Mouse (Mus musculus): ENCODE results near the gene Folr1.

Folr1 gene

GRCm38 (mm10) chr7:101833352-101833751 is 37.2 kb downstream of the Folr1 start:
- CTCF ChIA-PET = no interaction called here

DNA sequence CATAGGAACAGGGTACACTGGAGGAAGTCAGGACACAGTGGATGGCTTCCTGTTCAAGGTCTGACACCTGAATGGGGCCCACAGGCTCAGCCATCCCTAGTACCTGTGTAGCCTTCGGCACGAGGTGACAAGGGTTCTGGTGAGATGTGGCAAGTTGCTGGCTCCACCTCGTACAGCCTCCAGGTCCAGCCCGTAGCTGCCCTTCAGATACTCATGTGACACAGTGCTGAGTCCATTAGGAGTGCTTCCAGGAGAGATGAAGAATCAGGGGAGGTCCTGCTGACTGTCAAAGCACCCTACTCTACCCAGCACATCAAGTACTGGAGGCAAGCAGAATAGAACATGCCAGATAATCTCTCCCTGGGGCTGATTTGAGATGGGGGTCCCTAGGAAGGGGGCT is 38.2 kb downstream of the Folr1 start:
- CTCF ChIA-PET = no interaction called here

- CTCF ChIA-PET = no interaction called here
Measured at GRCm38 (mm10) chr7:101831437-101831836, 39.2 kb downstream of the Folr1 start.

- CTCF ChIA-PET = interaction anchor here (0.7 kb wide), 1 partner anchor 83 kb away, joined by 3 read pairs; no protein-coding TSS in a partner anchor
Measured at GRCm38 (mm10) chr7:101830373-101830772, 40.2 kb downstream of the Folr1 start.

- CTCF ChIA-PET = interaction anchor here (0.6 kb wide), 1 partner anchor 82 kb away, joined by 3 read pairs; no protein-coding TSS in a partner anchor
Measured at GRCm38 (mm10) chr7:101823758-101824630, 46.6 kb downstream of the Folr1 start.

- CTCF ChIA-PET = interaction anchor here (0.7 kb wide), 1 partner anchor 482 kb away, joined by 4 read pairs; no protein-coding TSS in a partner anchor
Measured at GRCm38 (mm10) chr7:101822836-101823757, 47.5 kb downstream of the Folr1 start.

GRCm38 (mm10) chr7:101821571-101822501 is 48.8 kb downstream of the Folr1 start:
- CTCF ChIA-PET = interaction anchor here (0.7 kb wide), 1 partner anchor 67 kb away, joined by 3 read pairs; no protein-coding TSS in a partner anchor

DNA sequence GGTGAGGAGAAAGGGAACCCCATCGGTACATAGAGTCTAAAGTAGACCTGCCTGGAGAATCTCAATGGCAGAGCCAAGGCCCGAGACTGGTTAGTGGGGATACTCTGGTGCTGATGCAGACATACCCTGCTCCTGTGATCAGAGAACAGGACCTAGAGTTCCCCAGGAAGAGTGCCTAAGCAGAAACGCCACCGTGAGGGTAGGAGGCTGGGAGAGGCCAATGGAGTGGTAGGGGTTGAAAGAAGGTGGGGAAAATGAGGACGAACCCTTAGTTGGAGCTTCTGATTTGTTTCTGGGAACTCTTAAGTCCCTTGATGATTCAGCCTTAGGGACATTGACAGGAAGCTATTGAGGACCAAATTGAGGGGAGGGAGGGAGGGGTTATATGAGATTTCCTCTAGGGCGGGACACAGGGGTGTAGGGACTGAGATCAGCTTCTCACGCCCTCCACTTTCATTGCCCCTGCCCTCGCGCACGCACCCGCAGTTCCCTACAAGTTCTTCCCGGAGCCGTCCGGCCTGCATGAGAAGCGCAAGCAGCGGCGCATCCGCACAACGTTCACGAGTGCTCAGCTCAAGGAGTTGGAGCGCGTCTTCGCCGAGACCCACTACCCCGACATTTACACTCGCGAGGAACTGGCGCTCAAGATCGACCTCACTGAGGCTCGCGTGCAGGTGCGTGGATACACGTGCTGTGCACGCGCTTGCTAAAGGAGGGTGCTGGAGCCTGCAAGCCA is 50.1 kb downstream of the Folr1 start:
- CTCF ChIA-PET = no interaction called here

DNA sequence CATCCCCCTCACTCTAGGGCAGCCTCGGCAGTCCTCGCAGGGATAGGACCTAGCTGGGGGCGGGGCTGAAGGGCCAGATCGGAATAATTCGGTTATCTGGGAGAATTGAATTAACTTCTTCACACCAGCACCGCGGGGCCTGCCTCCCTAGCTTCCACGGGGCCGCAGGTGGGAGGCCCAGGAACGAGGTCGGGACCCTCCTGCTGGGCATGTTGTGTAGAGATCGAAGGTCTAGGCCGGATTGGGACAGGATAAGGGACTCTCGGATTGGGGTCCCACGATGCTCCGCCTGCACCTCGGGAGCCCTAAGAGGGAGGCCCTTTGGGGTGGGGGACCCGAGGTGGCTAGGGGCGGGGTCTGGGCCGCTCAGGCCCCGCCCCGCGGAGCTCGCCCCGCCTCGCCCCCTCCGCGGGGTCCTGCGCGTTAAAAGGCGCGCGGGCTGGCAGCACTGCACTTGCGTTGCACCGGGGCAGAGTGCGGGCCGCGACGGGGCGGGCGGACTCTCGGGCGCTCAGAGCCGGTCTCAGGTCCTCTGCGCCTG is 52.7 kb downstream of the Folr1 start, which contains the start of gene Phox2a:
TSS of gene Phox2a (plus strand) at position 453 of the 541 bp plus-strand sequence.
- CTCF ChIA-PET = no interaction called here
